Mouse (Mus musculus) left cerebral cortex, adult 6 months (tissue): ENCODE data around the gene Olfr1349. TPM values are rescaled to one million over a fixed set of nuclear protein-coding genes. Genes with fewer than 3 reads are reported as not detected.

Experiments
- long read RNA-seq, 2 experiments: library from polyadenylated mRNA; unstranded; transcript quantifications; one replicate each; pipeline ENCODE4 v2.0.0; 2019 to 2020
- polyA plus RNA-seq: library from polyadenylated mRNA; unstranded; fragments of <200 nt; fragmentation: Nextera tagmentation; gene quantifications from 2 replicates; pipeline ENCODE4 v1.2.3, GENCODE M21; 2021

Olfr1349 gene
- polyA plus RNA-seq: not detected in 2 replicates
- long read RNA-seq, experiment 1: 0 reads
- long read RNA-seq, experiment 2: 0 reads

GRCm38 (mm10) chr7:6522850-6523249 is at the start of gene Olfr1349:
Gene Olfr1349 (minus strand): TSS chr7:6522950.

GRCm38 (mm10) chr7:6564541-6564940 is 41.8 kb upstream of the Olfr1349 start, which contains the start of gene Olfr1350:
Gene Olfr1350 (plus strand): TSS chr7:6564841.

DNA sequence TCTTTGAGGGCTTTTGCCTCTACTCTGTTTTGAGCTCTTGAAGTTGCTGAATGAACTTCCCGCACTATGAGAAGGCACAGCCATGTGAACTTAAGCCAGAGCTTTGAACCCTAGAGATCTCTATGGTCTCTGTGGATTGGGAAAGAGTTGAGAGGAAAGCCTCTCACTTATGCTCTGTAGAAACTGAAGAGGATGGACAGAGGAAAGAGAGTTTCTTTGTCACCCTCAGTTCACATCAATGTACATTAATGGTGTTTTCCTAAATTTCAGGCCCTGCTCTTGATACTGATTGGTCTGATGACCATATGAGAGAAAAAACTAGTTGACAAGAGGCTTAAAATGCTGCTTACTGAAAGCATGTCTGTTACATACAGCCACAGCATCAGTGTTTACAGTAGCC is 14.1 kb downstream of the Olfr1349 start, which contains the start of gene Olfr1348:
Gene Olfr1348 (minus strand): TSS at position 101 of the 400 bp plus-strand sequence.

DNA sequence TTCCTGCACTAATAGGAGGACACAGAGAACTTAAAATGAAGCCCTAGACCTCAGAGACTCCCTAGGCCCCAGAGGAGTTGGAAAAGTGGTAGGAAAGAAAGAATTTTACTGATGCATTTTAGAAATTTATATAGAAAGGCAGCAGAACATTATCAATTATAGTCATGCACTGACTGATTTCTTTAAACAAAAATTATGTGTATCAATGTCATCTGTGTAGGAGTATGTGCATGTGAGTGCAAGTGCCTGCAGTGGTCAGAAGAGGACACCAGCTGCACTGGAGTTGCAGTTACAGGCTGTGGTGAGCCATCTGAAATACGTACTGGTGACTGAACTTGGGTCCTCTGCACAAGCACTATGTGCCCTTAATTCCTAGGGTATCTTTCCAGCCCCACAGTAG is 23.1 kb downstream of the Olfr1349 start, which contains the start of gene Olfr1347:
Gene Olfr1347 (minus strand): TSS at position 101 of the 400 bp plus-strand sequence.

GRCm38 (mm10) chr7:6486841-6487240 is 35.9 kb downstream of the Olfr1349 start, which contains the start of gene Olfr5:
Gene Olfr5 (minus strand): TSS chr7:6486941.

DNA sequence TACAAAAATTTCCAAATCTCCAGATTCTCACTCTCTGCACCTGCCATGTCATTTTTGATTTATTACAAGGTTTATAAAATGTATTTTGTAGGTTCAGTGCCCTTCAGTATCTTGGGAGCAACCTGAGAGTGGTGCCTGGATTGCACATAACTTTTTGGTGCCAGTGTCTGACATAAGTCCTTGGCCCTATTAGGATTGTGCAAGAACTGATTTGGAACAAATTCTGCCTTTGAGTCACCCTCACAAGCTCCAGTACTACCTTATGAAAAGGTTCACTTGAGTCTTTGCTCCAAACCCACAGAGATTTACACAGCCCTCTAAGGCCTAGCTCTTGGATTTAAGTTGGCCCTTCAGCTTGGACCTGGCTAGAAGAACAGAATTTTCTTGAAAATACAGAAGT is 55.8 kb downstream of the Olfr1349 start, which contains the start of gene Olfr1346:
Gene Olfr1346 (plus strand): TSS at position 151 of the 400 bp plus-strand sequence.

Other genes with a start within 250 kb of the Olfr1349 start
- 7.6 and 11.4 TPM in 2 replicates for gene Zfp667, start 236.4 kb downstream of the Olfr1349 start, polyA plus RNA-seq
- gene Zfp583, start 191.7 kb downstream of the Olfr1349 start, polyA plus RNA-seq: 5.6 and 6.3 TPM in 2 replicates
- gene Gm3854, start 179.2 kb downstream of the Olfr1349 start, polyA plus RNA-seq: 1.5 and 2.5 TPM in 2 replicates
- gene Zfp78, start 159.7 kb downstream of the Olfr1349 start, polyA plus RNA-seq: 2.7 and 4.1 TPM in 2 replicates
- gene Zfp28, start 139.7 kb downstream of the Olfr1349 start, polyA plus RNA-seq: 3.2 and 6.0 TPM in 2 replicates
- gene Smim17, start 124.2 kb downstream of the Olfr1349 start, polyA plus RNA-seq: 4.0 and 5.4 TPM in 2 replicates
- 0.09 TPM in 1 of 2 replicates, not detected in the other for gene Gm20715, start 112.7 kb downstream of the Olfr1349 start, polyA plus RNA-seq
- gene Olfr1344, start 84.3 kb downstream of the Olfr1349 start, polyA plus RNA-seq: 1.1 and 1.2 TPM in 2 replicates
- not detected in 2 replicates for gene Olfr1336, start 66.8 kb downstream of the Olfr1349 start, polyA plus RNA-seq
- not detected in 2 replicates for gene Olfr1346, start 55.8 kb downstream of the Olfr1349 start, polyA plus RNA-seq
- gene Olfr5, start 36.0 kb downstream of the Olfr1349 start, polyA plus RNA-seq: not detected in 2 replicates
- gene Olfr1347, start 23.2 kb downstream of the Olfr1349 start, polyA plus RNA-seq: not detected in 2 replicates
- not detected in 2 replicates for gene Olfr1348, start 14.2 kb downstream of the Olfr1349 start, polyA plus RNA-seq
- gene Olfr1350, start 41.9 kb upstream of the Olfr1349 start, polyA plus RNA-seq: not detected in 2 replicates
- 0.65 and 0.99 TPM in 2 replicates for gene Zim1, start 173.5 kb upstream of the Olfr1349 start, polyA plus RNA-seq
- gene Peg3, start 207.5 kb upstream of the Olfr1349 start, polyA plus RNA-seq: 25.9 and 31.8 TPM in 2 replicates
- 3.9 and 5.0 TPM in 2 replicates for gene Usp29, start 207.6 kb upstream of the Olfr1349 start, polyA plus RNA-seq